Mouse (Mus musculus) midbrain, postnatal 0 days (tissue): ENCODE data around the gene Fbf1. TPM values are rescaled to one million over a fixed set of nuclear protein-coding genes. Genes with fewer than 3 reads are reported as not detected.
"Not testable (repeated sequence)": the region's sequence is repeated elsewhere in the genome, so short reads cannot be mapped to it uniquely, and the experiment has no call there.

Experiments used
- ATAC-seq: fragments of 200-750 bp; cut with Nextera tagmentation; 2 replicates; pipeline ENCODE4 v1.8.0; 2017; ENCODE audit warnings: moderate number of reproducible peaks, mild to moderate bottlenecking, moderate TSS enrichment, moderate library complexity; ENCODE audit not compliant: low FRiP score
- DNase-seq: peaks from one replicate; pipeline ENCODE4 v3.0.0-alpha.2; 2015; ENCODE audit warnings: low spot score
- H3K27ac ChIP-seq: fragments of 300-500 bp; sonication (generic); 2 replicates; pipeline ENCODE4 v1.5.1; 2014; ENCODE audit warnings: low read depth, mild to moderate bottlenecking, low read length, mixed read lengths
- H3K27me3 ChIP-seq: fragments of 300-500 bp; sonication (generic); 2 replicates; pipeline ENCODE4 v1.6.1; 2014; ENCODE audit warnings: low read length, control low read depth, mixed read lengths; ENCODE audit not compliant: insufficient read depth
- H3K36me3 ChIP-seq: fragments of 300-500 bp; sonication (generic); 2 replicates; pipeline ENCODE4 v1.6.1; 2014; ENCODE audit warnings: low read length, control low read depth, mixed read lengths; ENCODE audit not compliant: insufficient read depth
- H3K4me1 ChIP-seq: fragments of 300-500 bp; sonication (generic); 2 replicates; pipeline ENCODE4 v1.6.1; 2014; ENCODE audit warnings: mild to moderate bottlenecking, control low read depth, antibody characterized with exemption, low read length, mixed read lengths; ENCODE audit not compliant: insufficient read depth
- H3K4me2 ChIP-seq: fragments of 300-500 bp; sonication (generic); 2 replicates; pipeline ENCODE4 v1.6.1; 2014; ENCODE audit warnings: low read depth, mild to moderate bottlenecking, low read length, mixed read lengths; ENCODE audit not compliant: poor library complexity, severe bottlenecking
- H3K4me3 ChIP-seq: fragments of 300-500 bp; sonication (generic); 2 replicates; pipeline ENCODE4 v1.5.1; 2014; ENCODE audit warnings: low read depth, mild to moderate bottlenecking, low read length, moderate library complexity
- H3K9ac ChIP-seq: fragments of 300-500 bp; sonication (generic); replicated peaks from 2 replicates; pipeline ENCODE4 v1.6.1; 2014; ENCODE audit warnings: mild to moderate bottlenecking, low read length, moderate library complexity, mixed read lengths; ENCODE audit not compliant: poor library complexity, severe bottlenecking
- H3K9me3 ChIP-seq: fragments of 300-500 bp; sonication (generic); 2 replicates; pipeline ENCODE4 v1.6.1; 2016; ENCODE audit warnings: low read length, control low read depth
- CTCF ChIP-seq: IDR thresholded peaks from 2 replicates; pipeline ENCODE4 v1.5.1; 2016; ENCODE audit warnings: antibody characterized with exemption, mild to moderate bottlenecking
- WGBS: fragments of 180-500 bp; shearing (Covaris S2); extraction: QIAGEN DNeasy Blood & Tissue Kit; methylation state at CpG from one replicate; pipeline ENCODE4 v1.1.7; 2014; 5-methylcytosine and 5-hydroxymethylcytosine counted together
- polyA plus RNA-seq: library from polyadenylated mRNA; unstranded; fragments of >200 nt; fragmentation: Nextera tagmentation; extraction: Ambion mirVana; gene quantifications from 2 replicates; pipeline ENCODE4 v1.2.1, GENCODE M21; 2015
- total RNA-seq: library from RNA; depleted of rRNA; stranded (reverse); fragments of >200 nt; gene quantifications from 2 replicates; pipeline ENCODE4 v1.2.3, GENCODE M21; 2014

The Fbf1 gene
- total and polyA plus RNA-seq, 2 experiments from 2014 or later: 43.7 to 83.0 TPM

DNA sequence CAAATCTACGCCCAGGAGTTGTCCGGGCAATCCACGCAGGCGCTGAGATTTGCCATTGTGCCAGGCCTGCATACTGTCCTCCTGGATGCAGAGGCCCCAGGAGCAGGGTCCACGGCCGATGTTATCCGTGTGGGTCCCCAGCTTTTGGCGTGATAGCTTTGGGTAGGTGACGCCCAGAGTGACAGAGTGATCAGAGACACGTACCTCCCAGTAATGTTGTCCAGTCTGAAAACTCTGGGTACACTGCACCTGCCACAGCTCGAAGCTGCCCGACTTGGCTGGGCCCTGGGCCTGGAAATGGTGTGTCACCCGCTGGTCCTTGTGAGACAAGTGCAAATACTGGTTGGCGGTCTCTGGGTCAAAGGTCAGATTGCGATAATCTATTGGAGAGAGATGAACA is 41.7 kb downstream of the Fbf1 start:
- Histone ChIP-seq H3K36me3 (peaks cover 12% of the 10 kb centered on the region), H3K27me3 (no peaks in the 10 kb centered on the region), H3K27ac (no peak overlapping the region), H3K4me2 (no peak overlapping the region), H3K4me3 (no peak overlapping the region), H3K9me3 (no peaks in the 10 kb centered on the region), H3K4me1 (peaks cover 6% of the 10 kb centered on the region; the same call in 1 of the 2 replicates), H3K9ac (no peak overlapping the region)
- 94% methylated on average over 15 of the region's 15 CpGs for WGBS
- TF ChIP-seq CTCF: no peak
- DNase-seq (no peak), ATAC-seq (no peak)

DNA sequence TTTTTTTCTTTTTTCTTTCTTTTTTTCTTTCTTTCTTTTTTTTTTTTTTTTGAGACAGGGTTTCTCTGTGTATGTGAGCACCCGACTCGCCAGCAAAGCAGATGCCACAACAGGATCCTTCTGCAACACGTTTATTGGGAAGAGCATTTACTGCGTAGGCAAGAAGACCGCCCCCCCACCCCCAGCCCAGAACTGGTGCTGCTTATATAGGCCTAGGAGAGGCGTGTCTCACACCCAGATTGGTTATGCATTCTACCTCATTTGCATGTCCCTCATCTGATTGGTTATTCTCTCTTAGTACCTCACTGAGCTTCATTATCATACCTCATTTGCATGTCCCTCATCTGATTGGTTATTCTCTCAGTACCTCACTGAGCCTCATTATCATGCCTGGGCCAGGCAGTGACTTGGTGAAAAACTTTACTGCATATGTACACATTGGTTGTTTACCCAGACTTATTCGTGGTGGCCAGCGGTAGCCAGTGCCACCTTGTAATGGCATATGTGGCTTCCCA is 46.2 kb downstream of the Fbf1 start:
- WGBS: 91% methylated on average over 8 of the region's 8 CpGs
- not testable (repeated sequence) for ATAC-seq, DNase-seq

DNA sequence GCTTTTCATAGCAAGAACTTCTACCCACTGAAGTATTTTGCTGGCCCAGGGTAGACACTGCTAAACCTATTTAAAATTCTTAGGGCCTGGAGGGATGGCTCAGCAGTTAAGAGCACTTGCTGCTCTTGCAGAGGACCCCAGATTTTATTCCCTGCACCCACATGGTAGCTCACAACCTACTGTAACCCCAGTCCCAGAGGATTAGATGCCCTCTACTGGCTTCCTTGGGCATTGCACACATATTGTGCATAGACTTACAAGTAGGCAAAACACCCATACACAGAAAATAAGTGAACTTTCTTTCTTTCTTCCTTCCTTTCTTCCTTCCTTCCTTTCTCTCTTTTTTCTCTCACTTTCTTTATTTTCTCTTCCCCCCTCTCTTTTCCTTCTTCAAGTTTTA is 50.1 kb downstream of the Fbf1 start:
- H3K36me3 ChIP-seq: no peaks in the 10 kb centered on the region
- H3K9me3 ChIP-seq: no peaks in the 10 kb centered on the region
- H3K4me2 ChIP-seq: no peak overlapping the region
- DNase-seq (no peak), ATAC-seq (no peak)
- TF ChIP-seq CTCF: peak; percentile 43
- no peak overlapping the region for H3K27ac ChIP-seq
- H3K27me3 ChIP-seq: no peaks in the 10 kb centered on the region
- no peak overlapping the region for H3K9ac ChIP-seq
- H3K4me3 ChIP-seq: no peak overlapping the region
- no peaks in the 10 kb centered on the region for H3K4me1 ChIP-seq

More for the DNA sequence above, 46.2 kb downstream of the Fbf1 start:
- not testable (repeated sequence) for H3K9me3 ChIP-seq, H3K4me1 ChIP-seq, H3K27ac ChIP-seq, H3K27me3 ChIP-seq, H3K9ac ChIP-seq, H3K4me3 ChIP-seq, H3K4me2 ChIP-seq
- peaks cover 12% of the 10 kb centered on the region for H3K36me3 ChIP-seq

DNA sequence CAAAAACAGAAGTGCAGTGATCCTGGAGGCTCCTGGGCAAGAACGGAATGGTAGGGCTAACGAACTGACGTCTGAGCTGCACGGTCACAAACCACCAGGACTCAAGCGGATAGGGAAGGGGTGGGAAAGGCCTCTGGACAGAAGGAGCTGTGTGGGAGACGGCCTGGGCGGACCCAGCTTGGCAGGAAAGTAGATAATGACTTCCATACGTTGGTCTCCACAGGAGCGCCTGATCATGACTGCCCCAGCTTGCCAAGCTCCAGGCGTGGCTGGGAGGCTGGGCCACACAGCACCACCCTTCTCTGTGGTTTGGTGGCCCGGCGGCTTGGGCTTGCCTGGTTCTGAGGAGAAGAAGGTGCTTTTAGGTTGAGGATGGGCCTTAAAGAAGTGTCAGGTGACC is 50.7 kb downstream of the Fbf1 start:
- DNase-seq (no peak), ATAC-seq (no peak)
- Histone ChIP-seq H3K9ac (no peak overlapping the region), H3K4me1 (no peaks in the 10 kb centered on the region), H3K36me3 (no peaks in the 10 kb centered on the region), H3K27ac (no peak overlapping the region), H3K9me3 (no peaks in the 10 kb centered on the region), H3K4me2 (no peak overlapping the region), H3K27me3 (no peaks in the 10 kb centered on the region), H3K4me3 (no peak overlapping the region)
- TF ChIP-seq CTCF: no peak
- 76% methylated on average over 12 of the region's 12 CpGs for WGBS

DNA sequence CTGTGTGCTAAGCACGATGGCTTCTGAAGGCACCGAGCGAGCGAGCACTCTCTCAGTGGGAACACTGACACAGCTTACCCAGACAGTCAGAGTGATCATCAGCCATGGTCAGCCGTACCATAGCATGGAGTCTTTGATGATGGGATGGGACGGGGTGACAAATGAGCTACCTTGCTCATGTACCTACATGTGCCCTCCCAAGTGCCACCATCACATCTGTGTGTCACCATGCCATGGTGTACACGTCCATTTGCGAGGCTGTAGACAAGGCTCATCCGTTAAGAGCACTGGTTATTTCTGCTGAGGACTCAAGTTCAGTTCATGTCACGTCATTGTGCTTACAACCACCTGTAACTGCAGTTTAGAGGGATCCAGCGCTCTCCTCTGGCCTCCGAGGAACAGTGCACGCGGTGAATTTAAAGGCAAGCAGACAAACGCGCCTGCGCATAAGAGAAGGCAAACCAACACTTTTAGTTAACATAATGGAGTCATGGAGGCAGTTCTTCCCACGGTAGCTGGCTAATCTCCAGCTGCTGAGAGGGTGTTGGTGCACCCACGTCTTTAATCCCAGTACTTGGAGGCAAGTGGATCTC is 56.3 kb downstream of the Fbf1 start:
- Histone ChIP-seq H3K9ac (no peak overlapping the region), H3K27ac (no peak overlapping the region), H3K4me1 (no peaks in the 10 kb centered on the region), H3K4me2 (no peak overlapping the region), H3K4me3 (no peak overlapping the region), H3K27me3 (peaks cover 45% of the 10 kb centered on the region), H3K36me3 (no peaks in the 10 kb centered on the region), H3K9me3 (no peaks in the 10 kb centered on the region)
- 84% methylated on average over 19 of the region's 19 CpGs for WGBS
- DNase-seq (no peak), ATAC-seq (no peak)
- no peak for TF ChIP-seq CTCF

DNA sequence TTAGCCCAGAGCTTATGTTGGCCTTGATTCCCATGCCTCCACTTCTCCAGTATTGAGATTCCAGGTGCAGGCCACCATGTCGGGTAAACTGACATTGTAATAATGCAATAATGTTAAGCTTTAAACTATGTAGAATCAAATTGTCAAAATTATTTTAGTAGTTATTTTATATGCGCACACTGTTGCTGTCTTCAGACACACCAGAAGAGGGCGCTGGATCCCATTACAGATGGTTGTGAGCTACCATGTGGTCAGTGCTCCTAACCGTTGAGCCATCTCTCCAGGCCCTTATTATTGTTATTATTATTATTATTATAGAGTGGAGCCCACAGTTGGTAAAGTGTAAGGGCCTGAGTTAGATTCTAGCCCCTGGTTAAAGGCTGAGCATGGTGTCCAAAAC is 56.9 kb downstream of the Fbf1 start:
- no peak overlapping the region for H3K9ac ChIP-seq
- TF ChIP-seq CTCF: peak; percentile 28; the same call in 1 of the 2 replicates
- WGBS: 79% methylated on average over 4 of the region's 4 CpGs
- H3K36me3 ChIP-seq: no peaks in the 10 kb centered on the region
- no peak for DNase-seq
- ATAC-seq: no peak
- H3K4me2 ChIP-seq: no peak overlapping the region
- no peaks in the 10 kb centered on the region for H3K9me3 ChIP-seq
- peaks cover 50% of the 10 kb centered on the region for H3K27me3 ChIP-seq
- H3K4me3 ChIP-seq: no peak overlapping the region
- H3K4me1 ChIP-seq: no peaks in the 10 kb centered on the region
- H3K27ac ChIP-seq: no peak overlapping the region
